Mouse (Mus musculus): ENCODE data around the gene A030005K14Rik.

The A030005K14Rik gene

GRCm38 (mm10) chr1:83059278-83059677 lies at the start of gene A030005K14Rik:
TSS of gene A030005K14Rik (minus strand) at chr1:83059378.
- DNase-seq (ENCODE audit: low spot score in 2 of 2): no peak

GRCm38 (mm10) chr1:83107410-83107978 lies 48.3 kb upstream of the A030005K14Rik start:
- no peak for DNase-seq (ENCODE audit: low spot score in 2 of 2)

- DNase-seq (ENCODE audit: low spot score in 2 of 2): no peak
Measured at GRCm38 (mm10) chr1:83105464-83105863, 46.3 kb upstream of the A030005K14Rik start.

- DNase-seq (ENCODE audit: low spot score in 2 of 2): peak; percentile 29 to 34
Measured at GRCm38 (mm10) chr1:83101891-83102290, 42.7 kb upstream of the A030005K14Rik start.

DNA sequence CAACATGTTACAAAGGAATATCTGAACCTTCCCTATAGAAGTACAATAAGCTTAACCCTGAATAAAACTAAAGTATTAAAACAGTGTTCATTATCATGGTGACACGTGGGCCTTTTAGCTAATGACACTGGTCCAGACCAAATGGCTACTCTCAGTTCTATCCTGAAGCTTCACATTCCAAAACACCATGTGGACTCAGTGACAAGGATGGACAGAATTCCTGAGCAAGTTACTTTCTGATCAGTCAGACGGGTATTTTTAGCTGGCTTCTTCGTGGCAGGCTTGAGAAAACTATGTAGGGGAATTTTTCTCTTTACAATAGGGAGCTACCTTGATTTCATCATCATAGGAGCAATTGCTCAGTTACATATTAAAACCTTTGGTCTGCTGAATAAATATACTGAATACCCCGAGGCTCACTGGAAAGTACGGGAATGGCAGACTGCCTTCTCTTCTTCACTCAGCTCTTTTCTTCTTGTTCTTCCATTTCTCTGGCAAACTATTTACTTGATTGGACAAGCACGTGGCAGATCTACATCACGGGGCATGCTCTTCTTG lies 40.5 kb upstream of the A030005K14Rik start:
- DNase-seq (ENCODE audit: low spot score in 2 of 2): no peak

GRCm38 (mm10) chr1:83099160-83099559 lies 40.0 kb upstream of the A030005K14Rik start:
- no peak for DNase-seq (ENCODE audit: low spot score in 2 of 2)

GRCm38 (mm10) chr1:83096935-83097334 lies 37.8 kb upstream of the A030005K14Rik start:
- no peak for DNase-seq (ENCODE audit: low spot score in 2 of 2)

DNA sequence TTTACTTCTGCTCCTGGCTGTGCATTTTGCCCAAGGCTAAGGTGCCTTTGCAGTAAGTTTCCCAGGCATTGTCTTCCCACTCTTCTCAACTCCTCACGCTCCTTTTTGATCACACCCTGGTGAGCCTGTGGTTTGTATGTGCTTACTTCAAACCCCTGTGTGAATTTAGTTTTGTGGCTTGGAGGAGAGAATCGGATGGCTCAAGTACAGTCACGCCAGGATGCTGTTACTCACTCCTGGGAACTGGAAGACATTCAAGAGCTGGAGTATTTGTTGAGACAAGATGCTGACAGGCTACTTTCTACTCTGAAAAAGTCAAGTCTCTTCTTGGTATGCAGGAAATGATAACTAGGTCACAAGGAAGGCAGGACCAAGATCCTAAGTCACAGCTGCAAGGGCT lies 32.1 kb upstream of the A030005K14Rik start:
- DNase-seq (ENCODE audit: low spot score in 2 of 2): no peak

GRCm38 (mm10) chr1:83084790-83085189 lies 25.6 kb upstream of the A030005K14Rik start:
- no peak for DNase-seq (ENCODE audit: low spot score in 2 of 2)

DNA sequence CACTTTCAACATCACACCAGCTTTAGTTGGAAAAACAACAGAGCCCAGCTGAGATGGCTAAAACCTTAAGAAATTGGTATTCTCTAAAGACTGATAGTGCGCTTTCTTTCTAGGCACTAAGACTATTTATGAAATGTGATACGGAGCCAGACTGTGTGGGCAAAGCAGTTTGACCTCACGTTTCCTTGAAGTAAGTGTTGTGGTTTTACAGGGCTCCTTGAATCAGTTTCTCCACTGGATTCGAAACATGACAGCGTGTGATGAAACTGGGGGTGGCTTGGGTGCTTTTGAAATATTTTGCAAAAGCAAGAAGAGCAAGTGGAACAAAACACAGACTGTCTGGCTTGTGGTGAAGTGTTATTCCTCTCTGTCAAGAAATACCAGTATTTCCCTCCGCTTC lies 17.8 kb upstream of the A030005K14Rik start:
- DNase-seq (ENCODE audit: low spot score in 2 of 2): no peak

GRCm38 (mm10) chr1:83076190-83076917 lies 17.2 kb upstream of the A030005K14Rik start:
- peak; percentile 59 to 62 for DNase-seq (ENCODE audit: low spot score in 2 of 2)

GRCm38 (mm10) chr1:83075526-83076189 lies 16.5 kb upstream of the A030005K14Rik start:
- no peak for DNase-seq (ENCODE audit: low spot score in 2 of 2)

DNA sequence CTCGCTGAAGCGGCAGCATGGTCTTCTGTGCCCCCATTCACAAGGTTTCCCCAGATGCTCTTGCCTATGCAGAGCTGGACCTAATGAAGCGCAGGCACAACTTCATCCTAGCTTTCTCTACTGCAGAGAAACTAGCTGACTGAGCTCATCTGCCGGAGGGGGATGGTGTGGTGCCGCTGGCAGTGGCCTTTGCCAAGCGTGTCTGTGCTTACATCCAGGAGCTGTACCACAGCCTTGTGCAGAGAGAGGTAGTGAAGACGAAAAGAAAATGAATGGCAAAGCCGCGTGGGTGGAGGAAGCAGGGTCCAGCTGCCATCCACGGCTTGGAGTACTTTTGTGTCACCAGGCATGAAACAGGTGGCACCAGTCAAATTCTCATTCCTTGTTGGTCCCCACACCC lies 8.0 kb upstream of the A030005K14Rik start:
- DNase-seq (ENCODE audit: low spot score in 2 of 2): peak; percentile 26 to 42

GRCm38 (mm10) chr1:83066577-83066976 lies 7.4 kb upstream of the A030005K14Rik start:
- DNase-seq (ENCODE audit: low spot score in 2 of 2): no peak

DNA sequence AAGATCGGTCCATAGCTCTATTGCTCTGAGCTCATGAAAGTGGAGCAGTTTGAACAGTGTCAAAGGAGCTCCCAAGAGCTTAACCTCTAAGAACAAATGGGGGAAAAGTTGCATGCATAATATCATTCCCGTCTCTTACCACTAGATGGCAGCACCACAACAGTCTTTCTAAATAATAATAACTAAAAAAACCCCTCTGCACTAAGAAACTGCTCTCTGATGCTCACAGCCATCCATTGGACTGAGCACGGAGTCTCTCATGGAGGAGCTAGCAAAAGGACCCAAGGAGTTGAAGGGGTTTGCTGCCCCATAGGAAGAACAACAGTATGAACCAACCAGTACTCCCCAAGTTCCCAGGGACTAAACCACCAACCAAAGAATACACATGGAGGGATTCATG lies 5.7 kb upstream of the A030005K14Rik start:
- DNase-seq (ENCODE audit: low spot score in 2 of 2): no peak

DNA sequence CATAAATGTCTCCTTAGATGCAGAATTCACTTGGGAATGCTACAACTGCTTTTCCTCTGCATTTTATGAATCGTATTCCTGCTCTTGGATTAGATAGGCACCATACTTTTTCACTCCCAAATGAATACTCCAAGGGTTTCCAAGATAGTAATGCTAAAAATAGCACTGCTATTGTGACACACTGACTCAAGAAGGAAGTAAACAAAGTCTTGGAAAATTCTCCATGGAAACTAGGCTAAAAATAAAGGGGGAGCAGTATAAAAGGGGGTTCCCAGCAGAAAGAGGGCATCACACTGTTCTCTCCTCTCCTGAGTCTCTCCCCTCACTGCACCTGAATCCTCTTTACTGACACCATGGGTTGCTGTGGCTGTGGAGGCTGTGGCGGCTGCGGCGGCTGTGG lies 1.5 kb upstream of the A030005K14Rik start, which contains the start of gene Krtap28-13:
Krtap28-13 (plus strand) TSS at position 288 of the 400 bp plus-strand sequence.
- DNase-seq (ENCODE audit: low spot score in 2 of 2): no peak

GRCm38 (mm10) chr1:83058481-83058880 lies 697 bp downstream of the A030005K14Rik start:
- no peak for DNase-seq (ENCODE audit: low spot score in 2 of 2)

DNA sequence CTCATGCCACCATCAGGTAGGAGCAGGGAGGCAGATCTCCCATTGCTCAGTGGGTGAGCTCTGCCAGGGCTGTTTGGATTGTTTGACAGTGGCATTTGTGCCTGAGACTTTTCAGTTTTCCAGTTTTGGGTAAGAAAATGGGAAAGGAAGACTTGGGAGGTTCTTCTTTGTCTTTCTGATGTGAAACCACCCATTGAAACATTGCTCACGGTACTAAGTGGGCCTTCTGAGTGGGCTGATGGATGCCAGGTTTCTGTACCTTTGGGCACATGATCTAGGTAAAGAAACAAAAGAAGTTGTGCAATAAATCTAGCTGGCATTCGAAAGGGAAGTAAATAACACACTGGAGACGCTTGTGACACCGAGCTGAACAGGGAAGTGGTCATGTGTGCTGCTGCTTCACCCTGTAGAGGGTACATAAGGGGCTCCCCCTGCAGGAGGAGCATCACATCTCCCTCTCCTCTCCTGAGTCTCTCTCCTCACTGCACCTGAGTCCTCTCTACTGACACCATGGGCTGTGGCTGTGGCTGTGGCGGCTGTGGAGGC lies 14.2 kb downstream of the A030005K14Rik start, which contains the start of gene Gm47969:
Gm47969 (plus strand) TSS at position 51 of the 546 bp plus-strand sequence.
- DNase-seq (ENCODE audit: low spot score in 2 of 2): no peak

- no peak for DNase-seq (ENCODE audit: low spot score in 2 of 2)
Measured at GRCm38 (mm10) chr1:83042380-83042779, 16.8 kb downstream of the A030005K14Rik start, which contains the start of gene Krtap28-10. TSS of gene Krtap28-10 (minus strand) at chr1:83042480.

DNA sequence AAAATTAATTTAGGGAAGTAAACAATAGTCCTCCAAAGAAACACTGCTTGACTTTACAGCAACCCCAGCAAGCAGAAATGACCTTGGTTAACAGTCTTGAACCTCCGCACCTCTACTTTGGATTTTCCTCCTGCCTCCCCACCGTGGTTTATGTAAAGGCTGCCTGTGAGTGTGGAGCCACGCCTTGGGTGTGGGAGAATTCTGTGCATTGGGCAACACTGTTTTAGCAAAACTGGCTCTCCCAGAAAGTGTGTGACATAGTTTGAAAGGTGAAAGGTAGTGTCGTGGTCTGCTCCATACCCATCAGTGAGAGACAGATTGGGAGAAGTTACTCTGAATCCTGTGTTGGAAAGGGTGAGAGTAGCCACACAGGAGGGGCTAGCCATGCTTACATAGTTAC lies 20.1 kb downstream of the A030005K14Rik start:
- no peak for DNase-seq (ENCODE audit: low spot score in 2 of 2)

- DNase-seq (ENCODE audit: low spot score in 2 of 2): peak; percentile 46 to 55
Measured at GRCm38 (mm10) chr1:83038109-83038672, 21.0 kb downstream of the A030005K14Rik start, which contains the start of gene Slc19a3. TSS of gene Slc19a3 (minus strand) at chr1:83038448.
